Mouse (Mus musculus) spleen, postnatal 4 days (tissue): ENCODE data around the gene Vmn2r111.
"Not testable (repeated sequence)": the region's sequence is repeated elsewhere in the genome, so short reads cannot be mapped to it uniquely, and the experiment has no call there.

Experiments used
- DNase-seq, 2 experiments: peaks; one replicate each; pipeline ENCODE4 v3.0.0; 2022; ENCODE audit warnings: low spot score in 2 of 2

Gene Vmn2r111

DNA sequence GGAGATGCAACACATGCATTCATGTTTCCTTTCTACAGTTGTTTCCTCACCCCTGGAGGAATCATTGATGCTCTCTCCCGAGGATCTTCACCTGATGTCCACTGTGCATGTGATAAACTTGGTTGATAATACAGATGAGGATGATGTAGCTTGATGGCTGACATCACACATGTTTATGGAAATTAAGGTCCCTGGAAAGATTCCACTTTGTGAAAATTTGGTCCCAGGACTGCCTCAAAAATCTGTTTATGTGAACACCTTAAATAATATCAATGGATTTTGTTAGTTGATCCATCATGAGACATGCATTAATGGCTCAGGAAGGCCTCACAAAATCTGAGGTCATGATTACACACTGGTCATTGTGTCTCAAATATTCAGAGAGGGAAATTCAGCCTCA lies at the start of gene Vmn2r111:
TSS of gene Vmn2r111 (minus strand) at position 101 of the 400 bp plus-strand sequence.
- DNase-seq, result not testable (repeated sequence)

DNA sequence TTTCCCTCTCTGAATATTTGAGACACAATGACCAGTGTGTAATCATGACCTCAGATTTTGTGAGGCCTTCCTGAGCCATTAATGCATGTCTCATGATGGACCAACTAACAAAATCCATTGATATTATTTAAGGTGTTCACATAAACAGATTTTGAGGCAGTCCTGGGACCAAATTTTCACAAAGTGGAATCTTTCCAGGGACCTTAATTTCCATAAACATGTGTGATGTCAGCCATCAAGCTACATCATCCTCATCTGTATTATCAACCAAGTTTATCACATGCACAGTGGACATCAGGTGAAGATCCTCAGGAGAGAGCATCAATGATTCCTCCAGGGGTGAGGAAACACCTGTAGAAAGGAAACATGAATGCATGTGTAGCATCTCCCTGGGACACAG lies 27.4 kb upstream of the Vmn2r111 start, which contains the start of gene Vmn2r112:
TSS of gene Vmn2r112 (plus strand) at position 301 of the 400 bp plus-strand sequence.
- DNase-seq, result not testable (repeated sequence)

DNA sequence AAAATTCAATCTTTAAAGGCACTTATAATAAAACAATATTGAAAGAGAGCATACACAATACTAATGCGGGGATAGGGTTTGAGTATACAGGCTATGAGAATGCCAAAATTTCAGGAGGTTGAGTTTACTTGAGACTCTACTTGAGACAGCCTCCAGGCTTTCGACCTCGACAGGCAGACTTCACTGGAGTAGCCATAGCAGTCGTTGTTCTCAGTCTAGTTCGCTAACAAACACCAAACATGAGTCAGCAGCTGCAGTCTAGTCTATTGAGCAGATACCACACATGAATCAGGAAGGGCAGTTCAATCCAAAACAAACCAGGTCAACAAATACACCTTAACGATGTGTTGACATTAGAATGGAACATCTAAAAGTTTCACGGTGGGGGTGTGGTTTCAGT lies 52.8 kb downstream of the Vmn2r111 start:
- DNase-seq, result not testable (repeated sequence)

DNA sequence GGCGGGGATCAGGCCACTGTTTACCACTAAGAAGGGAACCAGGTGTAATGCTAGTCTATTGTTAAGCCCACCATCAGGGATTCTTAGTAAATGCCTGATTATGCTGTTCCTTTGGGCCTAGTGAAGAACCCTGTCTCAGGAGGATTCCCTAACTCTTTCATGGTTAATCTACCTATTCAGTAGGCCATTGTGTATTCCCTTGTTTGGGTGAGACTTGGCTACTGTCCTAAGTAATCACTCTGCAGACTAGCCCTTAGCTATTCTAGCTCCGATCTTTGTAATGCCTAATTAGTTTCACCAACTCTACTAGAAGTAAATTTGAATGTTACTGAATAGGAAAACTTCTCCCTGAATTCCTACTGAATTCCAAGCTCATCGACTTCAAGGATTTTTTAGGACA lies 53.2 kb downstream of the Vmn2r111 start:
- DNase-seq, result not testable (repeated sequence)

DNA sequence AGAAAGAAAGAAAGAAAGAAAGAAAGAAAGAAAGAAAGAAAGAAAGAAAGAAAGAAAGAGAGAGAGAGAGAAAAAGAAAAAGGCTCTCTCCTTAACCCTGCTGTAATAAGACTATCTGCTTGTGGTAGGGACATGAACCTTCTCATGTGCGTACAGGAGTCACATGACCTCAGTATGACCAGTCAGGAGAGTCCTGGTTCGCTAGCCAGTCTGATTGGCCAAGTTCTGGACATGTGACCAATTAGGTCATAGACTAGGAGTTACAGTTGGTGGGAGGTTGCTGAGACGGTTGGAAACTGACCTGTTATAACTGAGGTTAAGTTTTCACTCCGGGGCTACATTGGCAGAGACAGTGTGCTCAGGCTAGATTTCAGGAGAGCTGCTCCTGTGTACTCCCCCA lies 76.2 kb downstream of the Vmn2r111 start:
- DNase-seq, result no peak
